ENCODE assay signal across 26 mouse cellular contexts in genomic region chr4:141931526-141931925, GRCm38 (mm10).
"Had no signal": no experiment of that assay in that cellular context is flagged by ENCODE, and none has a peak within 500 bp of the region (broad histone marks: within the 10 kb centered on the region; RNA-seq: fewer than 3 reads in every experiment).

No protein-coding gene starts in this region.

- H3K9ac ChIP-seq: embryonic facial prominence, embryonic 12.5 days; embryonic facial prominence, embryonic 13.5 days; embryonic facial prominence, embryonic 15.5 days; forebrain, embryonic 12.5 days; forebrain, embryonic 13.5 days; forebrain, postnatal 0 days had no signal

- H3K4me2 ChIP-seq: embryonic facial prominence, embryonic 12.5 days; embryonic facial prominence, embryonic 13.5 days; embryonic facial prominence, embryonic 15.5 days; forebrain, embryonic 12.5 days; forebrain, embryonic 13.5 days; heart, embryonic 11.5 days had no signal

- H3K4me1 ChIP-seq: embryonic facial prominence, embryonic 13.5 days; embryonic facial prominence, embryonic 15.5 days had no signal

- ATAC-seq: forebrain, embryonic 13.5 days; forebrain, embryonic 14.5 days; forebrain, embryonic 16.5 days; forebrain, postnatal 0 days had no signal

- H3K27ac ChIP-seq: embryonic facial prominence, embryonic 12.5 days; embryonic facial prominence, embryonic 13.5 days; embryonic facial prominence, embryonic 15.5 days; forebrain, embryonic 13.5 days; gastrocnemius, adult 2 months; heart, adult 2 months; heart, embryonic 10.5 days had no signal

- DNase-seq: cerebellum, postnatal 10 days; cerebellum, postnatal 14 days; cerebellum, postnatal 25 days; cerebellum, postnatal 36 days; embryo, embryonic 11 days; forebrain, postnatal 0 days; gastrocnemius, adult 2 months; gastrocnemius, postnatal 10 days; gastrocnemius, postnatal 14 days; gastrocnemius, postnatal 25 days; gastrocnemius, postnatal 36 days; heart, adult 11 months; heart, adult 18-20 months; heart, adult 2 months had no signal

- H3K9me3 ChIP-seq: embryonic facial prominence, embryonic 10.5 days; embryonic facial prominence, embryonic 12.5 days; embryonic facial prominence, embryonic 13.5 days; embryonic facial prominence, embryonic 15.5 days; forebrain, embryonic 10.5 days; forebrain, embryonic 12.5 days; forebrain, embryonic 13.5 days; heart, embryonic 10.5 days had no signal

- H3K36me3 ChIP-seq: embryonic facial prominence, embryonic 10.5 days; embryonic facial prominence, embryonic 12.5 days; embryonic facial prominence, embryonic 13.5 days; embryonic facial prominence, embryonic 15.5 days; forebrain, embryonic 10.5 days; forebrain, embryonic 12.5 days; heart, embryonic 10.5 days had no signal

- H3K4me3 ChIP-seq: embryonic facial prominence, embryonic 10.5 days; embryonic facial prominence, embryonic 12.5 days; embryonic facial prominence, embryonic 13.5 days; embryonic facial prominence, embryonic 15.5 days; erythroblast, embryonic 14.5 days; forebrain, embryonic 10.5 days; forebrain, embryonic 12.5 days; forebrain, embryonic 13.5 days; gastrocnemius, adult 2 months; heart, adult 2 months; heart, embryonic 10.5 days had no signal

- H3K27me3 ChIP-seq: embryonic facial prominence, embryonic 12.5 days; embryonic facial prominence, embryonic 13.5 days; embryonic facial prominence, embryonic 15.5 days; forebrain, embryonic 12.5 days; forebrain, embryonic 13.5 days had no signal
